Mouse (Mus musculus): ENCODE measurements around the gene Rnf2. TPM values are rescaled to one million over a fixed set of nuclear protein-coding genes. Genes with fewer than 3 reads are reported as not detected.

Gene Rnf2
- polyA plus RNA-seq, 1 experiment from 2014 or later: 18.8 TPM

DNA sequence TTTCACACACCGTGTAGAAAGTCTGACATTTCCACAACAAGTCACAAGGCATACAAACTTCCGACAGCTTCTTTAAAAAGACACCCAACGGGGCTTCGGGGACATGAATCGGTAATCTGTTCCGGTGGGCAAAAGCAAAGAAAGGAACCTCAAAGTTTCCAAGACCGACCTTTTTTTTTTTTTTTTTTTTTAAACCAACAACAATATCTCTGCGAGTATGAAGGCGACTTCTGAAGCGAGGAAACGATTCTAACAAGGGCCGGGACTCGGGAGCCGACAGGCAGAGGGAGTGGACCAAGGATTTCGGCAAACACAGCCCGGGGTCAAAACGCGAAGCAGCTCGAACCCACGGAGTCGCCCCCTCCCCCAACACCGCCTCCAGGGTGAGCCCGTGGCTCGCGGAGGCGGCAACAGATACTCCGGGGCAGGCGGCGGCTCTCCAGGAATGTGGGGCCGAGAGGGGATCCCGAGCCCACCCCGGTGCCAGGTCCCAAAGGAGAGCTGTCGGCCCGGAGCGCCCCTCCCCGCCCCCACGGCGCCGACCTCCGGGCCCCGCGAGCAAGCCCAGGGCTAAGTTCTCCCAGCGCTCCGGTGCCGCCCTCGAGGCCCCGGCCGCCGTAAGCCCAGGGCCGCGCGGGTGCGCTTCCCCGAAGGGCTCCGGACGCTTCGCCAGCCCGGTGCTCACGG, 797 bp downstream of the Rnf2 start:
- 0 out of 2 replicates have a peak, but pooled peaks have one; percentile 24 for TF ChIP-seq EP300 (IDR thresholded peaks at IDR 0.05; ENCODE audit: low read depth)
- TF ChIP-seq CTCF (IDR thresholded peaks at IDR 0.05; ENCODE audit: low read depth): no peak
- peak overlapping the region; percentile 99 for H3K27ac ChIP-seq (ENCODE audit: low read depth)
- peaks cover 17% of the 10 kb centered on the region for H3K4me1 ChIP-seq (ENCODE audit: insufficient read depth)
- H3K4me3 ChIP-seq (ENCODE audit: low read depth, low read length): peak overlapping the region; percentile 96
- peak; percentile 59 for ATAC-seq
- peak overlapping the region; percentile 97 for H3K9ac ChIP-seq (replicated peaks)
- H3K27me3 ChIP-seq (ENCODE audit: insufficient read depth, low read length): no peaks in the 10 kb centered on the region
- WGBS (ENCODE audit: insufficient replicate concordance): 1% methylated on average over 36 of the region's 59 CpGs
- DNase-seq: peak; percentile 74
- H3K4me2 ChIP-seq (ENCODE audit: low read depth, low read length): peak overlapping the region; percentile 94
- H3K9me3 ChIP-seq (ENCODE audit: low read length): no peaks in the 10 kb centered on the region
- no peaks in the 10 kb centered on the region for H3K36me3 ChIP-seq (replicated peaks; ENCODE audit: insufficient read depth, low read length)

DNA sequence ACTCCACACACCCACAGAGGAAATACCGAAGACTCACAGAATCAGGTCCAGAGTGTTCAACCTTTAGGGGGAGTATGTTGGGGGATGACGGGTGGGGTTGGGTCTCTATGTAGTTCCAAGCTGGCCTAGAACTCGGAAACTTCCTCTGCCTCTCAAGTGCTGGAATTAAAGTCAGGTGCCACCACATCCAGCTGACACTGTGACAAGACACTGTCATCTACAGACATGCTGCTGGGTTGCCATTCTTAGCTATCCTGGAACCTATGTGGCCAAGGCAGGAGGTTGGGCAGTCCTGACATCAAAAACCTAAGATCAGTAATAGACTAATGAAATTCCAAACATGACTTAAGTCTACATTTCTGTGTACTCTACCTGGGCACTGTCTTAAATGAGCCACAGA, 2.4 kb downstream of the Rnf2 start:
- DNase-seq (no peak), ATAC-seq (no peak)
- Histone ChIP-seq H3K4me2 (ENCODE audit: low read depth, low read length) (peak overlapping the region; percentile 94), H3K27me3 (ENCODE audit: insufficient read depth, low read length) (no peaks in the 10 kb centered on the region), H3K27ac (ENCODE audit: low read depth) (no peak overlapping the region), H3K36me3 (replicated peaks; ENCODE audit: insufficient read depth, low read length) (no peaks in the 10 kb centered on the region), H3K9me3 (ENCODE audit: low read length) (no peaks in the 10 kb centered on the region), H3K4me3 (ENCODE audit: low read depth, low read length) (peak overlapping the region; percentile 96; the same call in 1 of the 2 replicates), H3K4me1 (ENCODE audit: insufficient read depth) (peaks cover 23% of the 10 kb centered on the region), H3K9ac (replicated peaks) (no peak overlapping the region; the same call in 1 of the 2 replicates)
- 68% methylated on average over 3 of the region's 3 CpGs for WGBS (ENCODE audit: insufficient replicate concordance)
- TF ChIP-seq EP300 (IDR thresholded peaks at IDR 0.05; ENCODE audit: low read depth) (no peak), CTCF (IDR thresholded peaks at IDR 0.05; ENCODE audit: low read depth) (no peak)

DNA sequence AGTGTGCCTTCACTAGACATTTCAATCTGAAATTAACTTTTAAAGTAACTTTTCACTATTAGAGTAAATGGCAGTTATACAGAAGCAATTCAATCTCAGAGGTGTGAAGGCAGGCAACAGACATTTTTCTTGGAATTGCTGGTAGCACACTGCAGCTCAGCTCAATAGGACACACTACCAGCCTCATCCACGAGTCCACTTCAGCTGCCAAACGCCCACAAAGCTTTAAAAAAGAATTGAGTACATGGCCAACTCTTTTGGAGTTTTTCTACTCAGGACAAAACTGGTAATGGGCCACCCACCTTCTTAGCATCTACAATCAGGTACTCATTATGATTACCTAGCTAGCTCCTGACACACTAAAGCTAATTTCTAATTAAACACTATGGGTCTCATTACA, 2.8 kb downstream of the Rnf2 start:
- ATAC-seq: no peak
- no peak overlapping the region for H3K9ac ChIP-seq (replicated peaks)
- no peak overlapping the region for H3K4me2 ChIP-seq (ENCODE audit: low read depth, low read length)
- WGBS (ENCODE audit: insufficient replicate concordance): 47% methylated on average over 2 of the region's 2 CpGs
- H3K27ac ChIP-seq (ENCODE audit: low read depth): no peak overlapping the region
- H3K4me3 ChIP-seq (ENCODE audit: low read depth, low read length): no peak overlapping the region
- peaks cover 27% of the 10 kb centered on the region for H3K4me1 ChIP-seq (ENCODE audit: insufficient read depth)
- H3K9me3 ChIP-seq (ENCODE audit: low read length): no peaks in the 10 kb centered on the region
- no peaks in the 10 kb centered on the region for H3K27me3 ChIP-seq (ENCODE audit: insufficient read depth, low read length)
- H3K36me3 ChIP-seq (replicated peaks; ENCODE audit: insufficient read depth, low read length): no peaks in the 10 kb centered on the region
- TF ChIP-seq CTCF (IDR thresholded peaks at IDR 0.05; ENCODE audit: low read depth): no peak
- no peak for DNase-seq

DNA sequence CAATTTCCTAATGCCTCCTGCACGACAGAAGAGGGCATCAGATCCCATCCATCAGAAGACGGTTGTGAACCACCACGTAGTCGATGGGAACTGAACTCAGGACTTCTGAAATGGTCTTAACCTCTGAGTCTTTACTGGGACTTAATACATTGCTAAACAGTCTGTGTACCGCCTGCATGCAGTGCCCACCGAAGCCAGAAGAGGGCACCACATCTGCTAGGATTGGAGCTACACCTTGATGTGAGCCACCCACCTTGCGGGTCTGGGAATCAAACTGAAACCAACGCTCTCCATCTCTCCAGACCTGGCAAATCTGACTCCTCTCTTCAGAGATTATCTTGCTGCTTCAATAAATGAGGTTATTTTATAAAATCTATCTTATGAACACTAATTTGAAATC, 3.7 kb downstream of the Rnf2 start:
- peak; percentile 77 for TF ChIP-seq CTCF (IDR thresholded peaks at IDR 0.05; ENCODE audit: low read depth)
- TF ChIP-seq EP300 (IDR thresholded peaks at IDR 0.05; ENCODE audit: low read depth): no peak
- ATAC-seq (no peak), DNase-seq (peak; percentile 80)
- H3K4me1 ChIP-seq (ENCODE audit: insufficient read depth): peaks cover 32% of the 10 kb centered on the region
- no peak overlapping the region for H3K9ac ChIP-seq (replicated peaks)
- H3K27me3 ChIP-seq (ENCODE audit: insufficient read depth, low read length): no peaks in the 10 kb centered on the region
- no peak overlapping the region for H3K4me2 ChIP-seq (ENCODE audit: low read depth, low read length)
- no peaks in the 10 kb centered on the region for H3K9me3 ChIP-seq (ENCODE audit: low read length)
- WGBS (ENCODE audit: insufficient replicate concordance): 84% methylated on average over 8 of the region's 8 CpGs
- H3K4me3 ChIP-seq (ENCODE audit: low read depth, low read length): no peak overlapping the region
- no peaks in the 10 kb centered on the region for H3K36me3 ChIP-seq (replicated peaks; ENCODE audit: insufficient read depth, low read length)
- H3K27ac ChIP-seq (ENCODE audit: low read depth): no peak overlapping the region

DNA sequence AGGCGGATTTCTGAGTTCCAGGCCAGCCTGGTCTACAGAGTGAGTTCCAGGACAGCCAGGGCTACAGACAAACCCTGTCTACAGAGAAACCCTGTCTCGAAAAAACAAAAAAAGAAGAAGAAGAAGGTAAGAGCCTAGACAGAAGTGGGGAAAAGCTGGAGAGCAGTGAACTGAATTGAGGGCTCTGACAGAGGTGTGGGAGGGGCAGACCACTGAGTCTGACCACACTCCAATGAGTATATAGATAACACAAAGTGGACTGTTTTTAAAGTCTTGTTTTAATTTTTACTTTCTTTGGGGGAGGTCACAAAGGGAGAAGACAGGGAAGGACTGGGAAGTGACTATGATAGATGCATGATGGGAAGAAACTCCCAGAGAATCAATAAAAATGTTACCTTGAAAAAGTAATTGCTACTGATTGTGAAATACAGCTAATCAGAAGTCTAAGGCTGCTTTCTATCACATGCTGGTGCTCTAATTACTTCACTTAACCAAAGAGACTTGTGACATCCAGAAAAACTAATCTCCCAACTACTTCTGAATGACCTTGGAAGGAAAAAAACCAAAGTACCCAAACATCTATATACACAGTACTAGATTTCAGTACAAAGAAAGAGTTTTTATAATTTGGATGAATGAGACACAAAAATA, 5.0 kb downstream of the Rnf2 start:
- H3K4me2 ChIP-seq (ENCODE audit: low read depth, low read length): no peak overlapping the region
- no peaks in the 10 kb centered on the region for H3K36me3 ChIP-seq (replicated peaks; ENCODE audit: insufficient read depth, low read length)
- ATAC-seq (no peak), DNase-seq (no peak)
- no peak overlapping the region for H3K9ac ChIP-seq (replicated peaks)
- TF ChIP-seq EP300 (IDR thresholded peaks at IDR 0.05; ENCODE audit: low read depth) (no peak), CTCF (IDR thresholded peaks at IDR 0.05; ENCODE audit: low read depth) (no peak)
- 66% methylated on average over 2 of the region's 2 CpGs for whole genome bisulfite sequencing (ENCODE audit: insufficient replicate concordance)
- H3K27ac ChIP-seq (ENCODE audit: low read depth): no peak overlapping the region
- peaks cover 32% of the 10 kb centered on the region for H3K4me1 ChIP-seq (ENCODE audit: insufficient read depth)
- H3K4me3 ChIP-seq (ENCODE audit: low read depth, low read length): no peak overlapping the region
- H3K9me3 ChIP-seq (ENCODE audit: low read length): no peaks in the 10 kb centered on the region
- H3K27me3 ChIP-seq (ENCODE audit: insufficient read depth, low read length): no peaks in the 10 kb centered on the region

DNA sequence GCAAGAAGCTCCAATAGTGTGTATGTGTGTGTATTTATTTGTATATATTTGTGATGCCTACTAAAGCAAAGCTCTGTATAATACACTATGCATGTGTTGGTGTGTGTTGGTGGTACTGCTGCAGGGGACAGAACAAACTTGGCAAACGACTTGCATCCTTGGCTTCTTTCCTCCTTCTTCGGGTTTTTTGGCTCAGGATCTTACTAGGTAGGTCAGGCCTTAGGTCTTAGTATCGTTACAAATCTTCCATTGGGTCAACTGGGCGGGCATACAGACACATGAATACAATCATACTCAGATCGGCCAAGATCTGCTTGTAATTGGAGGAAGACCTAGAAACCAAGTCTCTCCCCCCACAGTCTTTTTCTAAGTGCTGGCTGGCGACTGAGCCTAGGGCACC, 6.0 kb downstream of the Rnf2 start:
- H3K36me3 ChIP-seq (replicated peaks; ENCODE audit: insufficient read depth, low read length): no peaks in the 10 kb centered on the region
- H3K9me3 ChIP-seq (ENCODE audit: low read length): no peaks in the 10 kb centered on the region
- no peak overlapping the region for H3K27ac ChIP-seq (ENCODE audit: low read depth)
- TF ChIP-seq CTCF (IDR thresholded peaks at IDR 0.05; ENCODE audit: low read depth): no peak
- TF ChIP-seq EP300 (IDR thresholded peaks at IDR 0.05; ENCODE audit: low read depth): no peak
- 80% methylated on average over 6 of the region's 6 CpGs for WGBS (ENCODE audit: insufficient replicate concordance)
- no peak for ATAC-seq
- H3K27me3 ChIP-seq (ENCODE audit: insufficient read depth, low read length): no peaks in the 10 kb centered on the region
- H3K4me1 ChIP-seq (ENCODE audit: insufficient read depth): peaks cover 38% of the 10 kb centered on the region
- no peak for DNase-seq
- H3K9ac ChIP-seq (replicated peaks): no peak overlapping the region
- no peak overlapping the region for H3K4me3 ChIP-seq (ENCODE audit: low read depth, low read length)
- no peak overlapping the region for H3K4me2 ChIP-seq (ENCODE audit: low read depth, low read length)
